Mouse (Mus musculus): ENCODE measurements around the gene Bend6.

The Bend6 gene

GRCm38 (mm10) chr1:33907421-33908190 is at the start of gene Bend6:
TSS of gene Bend6 (minus strand) at chr1:33907816.
- peak; percentile 75 for DNase-seq (ENCODE audit: low spot score in 2 of 2)

GRCm38 (mm10) chr1:33955626-33956025 is 48.0 kb upstream of the Bend6 start:
- DNase-seq (ENCODE audit: low spot score in 2 of 2) = no peak

DNA sequence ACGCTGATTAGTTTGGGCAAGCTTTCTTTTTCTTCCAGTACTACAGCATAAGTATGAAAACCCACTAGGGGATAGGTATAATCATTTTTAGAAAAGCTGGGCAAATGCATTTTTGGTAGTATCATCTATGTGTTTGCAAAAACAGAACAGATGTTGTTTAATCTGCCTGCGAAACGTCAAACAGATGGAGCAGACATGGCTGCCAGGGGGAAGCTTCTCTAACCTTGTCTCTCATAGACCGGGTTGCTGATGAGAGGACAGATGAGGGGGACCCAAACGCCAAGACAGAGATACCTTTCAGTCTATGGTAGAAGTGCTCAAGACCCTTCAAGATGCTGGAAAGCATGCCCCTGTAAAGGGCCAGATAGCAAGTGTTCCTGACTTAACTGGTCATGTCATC is 40.9 kb upstream of the Bend6 start:
- no peak for DNase-seq (ENCODE audit: low spot score in 2 of 2)

- no peak for DNase-seq (ENCODE audit: low spot score in 2 of 2)
Observed at GRCm38 (mm10) chr1:33947838-33948237, 40.2 kb upstream of the Bend6 start.

DNA sequence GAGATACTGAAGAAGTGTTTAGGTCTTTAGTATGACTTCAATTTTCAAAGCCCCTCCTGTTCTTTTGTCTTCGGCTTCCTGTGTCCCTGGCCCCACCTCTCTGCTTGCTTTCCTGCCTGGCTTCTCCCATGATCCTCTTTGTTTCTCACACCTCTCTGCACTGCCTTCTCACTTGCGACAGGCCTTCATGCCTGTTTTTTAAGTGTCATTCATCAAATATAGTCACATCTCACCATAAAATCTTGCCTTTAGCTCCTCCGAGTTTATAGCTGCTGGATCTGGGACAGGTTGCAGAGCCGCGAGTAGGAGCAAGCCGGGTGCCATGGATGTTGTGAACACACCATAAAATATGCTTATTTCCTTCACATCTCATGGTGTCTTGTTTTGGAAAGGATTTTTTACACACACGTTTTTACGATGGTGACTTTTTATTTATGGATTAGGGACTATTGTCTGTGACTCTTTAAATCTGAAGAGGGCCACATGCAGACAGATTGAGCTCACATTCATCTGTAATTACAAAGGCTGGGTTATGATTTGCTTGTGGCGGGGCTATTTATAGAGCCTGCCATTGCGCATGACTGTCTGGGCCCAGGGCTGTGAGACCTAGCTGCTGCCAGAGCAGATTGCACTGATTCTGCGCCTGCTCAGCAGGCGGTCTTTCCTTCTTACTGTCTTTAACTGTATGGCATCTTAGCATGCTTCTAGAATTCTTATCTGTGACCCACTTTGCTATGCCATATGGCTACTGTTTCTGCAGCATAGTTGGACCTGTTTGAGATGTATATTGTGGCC is 39.2 kb upstream of the Bend6 start:
- DNase-seq (ENCODE audit: low spot score in 2 of 2) = peak; percentile 64 to 86

DNA sequence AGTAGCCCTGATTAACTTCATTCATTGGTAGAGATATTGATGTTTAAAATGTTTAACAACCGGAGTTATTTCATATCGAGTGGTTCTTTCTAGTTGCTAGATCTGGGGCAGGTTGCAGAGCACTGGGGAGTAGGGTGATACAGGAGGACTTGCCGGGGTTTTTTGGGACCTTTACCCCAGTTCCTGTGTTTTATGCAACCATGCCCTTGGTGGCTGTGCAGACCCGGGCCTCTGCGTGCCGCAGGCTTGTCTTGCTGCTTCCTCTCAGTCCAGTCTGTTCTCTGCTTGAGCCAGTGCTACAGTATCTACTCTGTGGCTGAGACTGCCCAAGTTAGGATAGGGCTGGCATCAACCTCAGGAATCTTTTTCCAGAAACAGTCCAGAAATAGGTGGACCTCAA is 38.1 kb upstream of the Bend6 start:
- no peak for DNase-seq (ENCODE audit: low spot score in 2 of 2)

DNA sequence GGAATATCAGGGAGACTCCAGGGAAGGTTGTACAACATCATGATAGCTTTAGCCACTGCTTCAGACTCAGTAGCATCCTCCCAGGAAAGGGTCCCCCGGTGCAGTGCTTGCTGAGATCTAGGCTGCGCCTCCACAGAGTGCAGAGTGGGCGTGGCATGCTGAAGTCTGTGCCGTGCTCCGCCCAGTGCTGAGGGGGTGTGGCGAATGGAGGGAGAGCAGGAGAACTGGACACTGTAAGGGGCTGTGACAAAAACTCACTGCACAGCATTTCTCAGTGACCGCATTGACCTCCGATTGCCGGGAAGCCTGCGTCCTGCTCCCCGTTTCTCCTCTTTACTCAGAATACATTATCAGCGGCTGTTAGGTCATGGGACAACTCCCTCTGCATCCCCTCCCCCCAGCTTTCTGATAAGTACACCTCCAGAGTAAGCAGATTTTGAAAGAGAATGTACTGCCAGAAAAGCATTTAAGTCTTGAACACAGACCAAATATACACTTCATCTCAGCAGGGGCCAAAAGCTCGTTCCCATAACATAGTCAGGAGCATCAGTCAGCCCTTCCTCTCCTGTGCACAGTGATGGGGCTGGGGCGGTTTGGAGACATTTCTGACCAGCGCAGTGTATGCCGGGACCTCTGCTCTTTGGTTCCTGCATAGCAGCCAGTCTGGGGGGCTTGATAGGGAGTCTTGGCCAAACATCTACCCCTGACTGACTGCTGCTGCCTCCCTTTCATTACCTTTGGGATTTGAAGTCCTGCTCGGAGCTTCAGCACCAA is 37.5 kb upstream of the Bend6 start:
- no peak for DNase-seq (ENCODE audit: low spot score in 2 of 2)

DNA sequence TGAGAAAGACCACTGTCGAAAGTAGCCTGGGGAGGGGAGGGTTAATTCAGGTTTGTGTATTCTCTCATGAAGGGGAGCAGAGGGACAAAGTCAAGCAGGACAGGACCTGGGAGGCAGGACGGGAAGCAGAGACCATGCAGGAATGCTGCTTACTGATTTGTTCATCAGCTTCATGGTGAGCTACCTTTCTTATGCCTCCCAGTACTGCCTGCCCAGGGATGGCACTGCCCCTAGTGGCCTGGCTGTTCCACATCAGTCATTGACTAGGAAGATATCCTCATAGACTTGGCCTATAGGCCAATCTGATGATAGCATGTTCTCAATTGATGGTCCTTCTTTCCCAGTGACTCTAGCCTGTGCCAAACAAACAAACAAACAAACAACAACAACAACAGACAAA is 36.3 kb upstream of the Bend6 start:
- no peak for DNase-seq (ENCODE audit: low spot score in 2 of 2)

GRCm38 (mm10) chr1:33942638-33943037 is 35.0 kb upstream of the Bend6 start:
- DNase-seq (ENCODE audit: low spot score in 2 of 2) = no peak

- DNase-seq (ENCODE audit: low spot score in 2 of 2) = peak in 1 of 2 experiments; percentile 24
Observed at GRCm38 (mm10) chr1:33940364-33940928, 32.8 kb upstream of the Bend6 start.

DNA sequence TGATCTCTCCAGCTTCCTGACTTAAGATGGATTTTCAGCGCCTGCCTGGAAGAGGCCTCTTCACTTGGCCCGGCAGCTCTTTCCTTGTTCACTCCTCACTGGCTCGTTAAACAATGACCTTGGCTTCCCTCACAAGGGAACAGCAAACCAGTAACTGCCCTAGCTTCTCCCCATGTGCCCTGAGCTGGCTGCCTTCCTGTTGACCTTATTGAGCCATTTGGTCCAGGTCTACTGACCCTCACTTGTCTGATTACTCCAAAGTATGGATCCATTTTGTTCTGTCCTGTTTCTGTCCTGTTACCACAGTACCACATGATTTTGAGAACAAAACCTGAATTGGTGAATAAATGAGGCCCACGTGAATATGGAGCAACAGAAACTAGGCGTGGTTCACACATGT is 32.2 kb upstream of the Bend6 start:
- DNase-seq (ENCODE audit: low spot score in 2 of 2) = no peak

DNA sequence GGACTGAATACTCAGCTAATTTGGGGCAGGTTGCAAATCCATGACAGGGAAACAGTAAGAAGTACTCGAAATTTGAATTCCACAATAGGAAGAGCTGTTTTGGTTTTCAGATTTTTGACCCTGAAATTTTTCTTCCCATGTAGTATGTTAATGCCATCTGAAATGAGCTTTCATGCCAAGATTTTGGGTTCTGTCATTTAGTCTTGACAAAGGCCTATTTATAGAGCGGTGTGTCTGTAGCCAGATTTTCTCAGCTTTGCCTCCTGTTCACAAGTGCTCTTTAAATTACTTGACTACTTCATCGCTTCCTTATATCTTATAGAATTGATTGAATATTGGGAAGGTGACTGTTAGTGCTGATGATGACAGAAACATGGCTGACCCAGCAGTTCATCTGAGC is 28.3 kb upstream of the Bend6 start:
- no peak for DNase-seq (ENCODE audit: low spot score in 2 of 2)

DNA sequence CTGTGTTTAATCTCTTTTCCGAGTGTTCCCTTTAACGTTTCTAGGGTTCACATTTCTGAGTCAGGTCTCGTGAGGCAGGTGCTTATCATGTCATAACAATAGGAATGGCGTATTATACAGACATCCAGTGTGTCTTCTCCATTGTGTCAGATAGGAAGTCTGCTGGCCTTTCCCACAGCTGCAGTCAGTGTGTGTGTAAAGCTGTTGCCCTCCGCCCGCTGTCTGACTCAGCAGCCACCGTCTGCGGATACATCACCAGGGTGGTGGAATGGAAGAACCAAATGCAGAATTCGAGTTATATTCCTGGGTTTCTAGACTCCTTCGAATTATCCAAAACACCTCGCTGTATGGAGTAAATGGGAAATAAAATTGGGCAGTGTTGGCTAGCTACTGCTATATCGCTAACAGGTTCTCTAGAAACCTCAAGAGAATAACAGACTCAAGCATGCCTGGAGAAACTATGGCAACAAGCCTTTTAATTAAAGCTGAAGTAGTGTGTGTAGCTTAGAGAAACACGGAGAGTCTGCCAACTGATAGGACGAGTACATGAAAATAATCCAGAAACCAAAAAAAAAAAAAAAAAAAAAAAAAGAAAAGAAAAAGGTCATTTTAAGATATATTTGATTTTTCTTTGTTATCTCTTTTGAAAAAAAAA is 25.4 kb upstream of the Bend6 start:
- peak; percentile 47 to 53 for DNase-seq (ENCODE audit: low spot score in 2 of 2)

DNA sequence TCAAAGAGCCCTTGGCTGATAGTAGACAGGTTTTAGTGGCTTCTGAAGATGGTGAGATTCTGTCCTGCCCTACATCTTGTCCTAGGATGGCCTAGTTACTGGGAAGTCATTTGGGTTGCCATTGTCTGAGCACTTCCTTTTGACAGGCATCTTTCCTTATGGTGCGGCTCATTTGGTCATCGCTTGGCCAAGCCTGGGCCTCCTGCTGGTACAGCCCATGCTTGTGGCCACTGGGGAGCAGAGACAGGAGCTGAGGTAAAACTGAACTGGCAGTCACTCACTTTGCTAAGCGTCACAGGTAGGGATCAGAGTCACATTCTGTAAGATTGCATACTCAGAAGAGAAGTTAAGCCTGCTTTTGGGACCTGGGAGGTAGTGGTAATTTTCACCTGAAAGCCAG is 24.6 kb upstream of the Bend6 start:
- DNase-seq (ENCODE audit: low spot score in 2 of 2) = no peak

DNA sequence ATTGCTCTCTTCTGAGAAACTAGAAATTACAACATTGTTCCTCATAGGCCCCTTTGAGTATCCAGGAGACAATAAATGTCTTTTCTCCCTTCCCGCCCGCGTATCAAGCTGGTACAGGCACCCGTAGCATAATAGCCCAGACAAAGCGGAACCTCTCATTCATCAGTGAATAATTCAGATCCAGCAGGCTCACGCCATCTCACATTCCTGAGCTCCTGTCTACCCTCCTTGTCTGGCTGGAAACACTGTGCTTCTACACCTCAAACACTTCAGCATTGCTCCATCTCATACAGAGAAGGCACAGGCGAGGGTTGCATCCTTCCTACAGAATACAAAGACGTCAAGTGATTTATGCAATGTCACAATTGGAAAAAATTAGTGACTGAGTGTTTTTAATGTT is 24.2 kb upstream of the Bend6 start:
- DNase-seq (ENCODE audit: low spot score in 2 of 2) = no peak

DNA sequence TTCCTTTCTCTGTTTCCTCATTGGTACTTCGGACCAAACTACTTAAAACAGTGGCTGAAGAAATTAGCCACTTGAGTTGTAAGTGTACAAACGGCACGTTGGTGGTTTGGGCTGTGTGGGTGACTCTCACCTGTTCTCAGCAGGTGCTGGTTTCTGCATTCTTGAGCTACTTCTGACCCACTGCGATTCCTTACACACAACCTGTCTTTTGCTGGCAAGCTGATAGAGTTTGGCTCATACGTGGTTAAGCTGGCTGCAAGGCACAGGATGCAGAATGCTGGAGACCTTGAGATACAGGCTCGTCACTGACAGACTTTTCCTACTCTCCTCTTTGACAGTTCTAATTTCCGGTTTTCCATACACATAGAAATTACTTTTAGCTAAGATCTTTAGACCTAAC is 19.9 kb upstream of the Bend6 start:
- DNase-seq (ENCODE audit: low spot score in 2 of 2) = no peak

- no peak for DNase-seq (ENCODE audit: low spot score in 2 of 2)
Observed at GRCm38 (mm10) chr1:33925283-33925682, 17.7 kb upstream of the Bend6 start.

DNA sequence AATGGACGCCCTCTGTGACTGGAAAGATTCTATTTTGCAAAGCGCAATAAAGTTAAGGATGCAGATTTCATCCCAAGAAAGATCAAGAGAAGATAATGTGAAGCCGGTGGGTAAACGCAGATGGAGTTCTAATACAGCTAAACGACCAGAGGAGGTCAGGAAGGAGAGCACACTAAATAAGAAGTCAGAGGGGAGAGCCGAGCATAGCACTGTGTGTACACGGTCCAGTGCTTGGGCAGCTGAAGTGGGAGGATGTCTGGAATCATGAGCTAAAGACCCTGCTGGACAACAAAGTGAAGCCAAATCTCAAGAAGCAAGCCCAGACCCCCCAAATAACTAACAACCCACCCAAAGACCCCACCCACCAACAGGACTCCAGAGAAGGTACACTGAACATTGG is 15.4 kb upstream of the Bend6 start:
- DNase-seq (ENCODE audit: low spot score in 2 of 2) = no peak

DNA sequence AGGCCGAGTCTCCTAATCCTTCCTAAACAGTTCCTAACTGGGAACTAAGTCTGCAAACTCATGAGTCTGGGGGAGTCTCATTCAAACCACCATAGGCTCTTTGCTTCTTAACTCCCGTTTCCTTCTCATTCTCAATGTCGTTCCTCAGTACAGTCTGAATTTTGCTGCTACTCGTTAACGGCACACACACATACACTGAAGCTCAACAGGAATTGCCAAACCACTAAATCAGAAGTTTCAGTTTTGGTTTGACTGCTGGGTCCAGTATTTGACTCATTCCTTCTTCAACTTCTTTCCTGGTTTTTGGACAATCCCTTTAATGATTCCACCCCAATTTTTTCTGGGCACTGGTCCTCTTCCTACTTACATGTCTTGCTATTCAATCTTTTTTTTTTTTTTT is 8.9 kb upstream of the Bend6 start:
- no peak for DNase-seq (ENCODE audit: low spot score in 2 of 2)

DNA sequence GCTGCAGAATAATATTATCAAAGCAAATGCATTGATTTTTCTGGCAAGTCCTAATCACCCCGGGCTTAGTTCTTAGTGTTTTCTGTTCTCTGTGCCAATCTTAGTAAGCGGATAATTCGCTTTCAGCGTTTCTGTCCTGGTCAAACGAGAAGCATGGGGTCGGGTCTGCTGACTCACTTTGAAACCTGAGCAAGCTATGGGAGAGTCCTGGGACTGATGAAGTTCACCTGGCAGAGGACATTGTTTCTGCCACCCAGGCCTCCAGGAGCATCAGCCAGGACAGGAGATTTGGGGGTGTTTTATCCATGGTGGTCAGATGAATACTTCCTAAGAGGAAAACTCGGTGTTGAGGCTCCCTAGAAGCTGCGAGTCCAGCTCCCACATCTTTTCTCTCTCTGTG is 4.0 kb upstream of the Bend6 start:
- DNase-seq (ENCODE audit: low spot score in 2 of 2) = no peak

- no peak for DNase-seq (ENCODE audit: low spot score in 2 of 2)
Observed at GRCm38 (mm10) chr1:33908191-33908962, 761 bp upstream of the Bend6 start, which contains the start of gene Dst. TSS of gene Dst (plus strand) at chr1:33908225.

All from frontal cortex, postnatal 36 days (tissue).